Mouse (Mus musculus) cerebellum, adult 11-12 months (tissue): ENCODE results near the gene Abhd10.

ENCODE experiments used
- DNase-seq: peaks from one replicate; pipeline ENCODE4 v3.0.0; 2022

The Abhd10 gene

DNA sequence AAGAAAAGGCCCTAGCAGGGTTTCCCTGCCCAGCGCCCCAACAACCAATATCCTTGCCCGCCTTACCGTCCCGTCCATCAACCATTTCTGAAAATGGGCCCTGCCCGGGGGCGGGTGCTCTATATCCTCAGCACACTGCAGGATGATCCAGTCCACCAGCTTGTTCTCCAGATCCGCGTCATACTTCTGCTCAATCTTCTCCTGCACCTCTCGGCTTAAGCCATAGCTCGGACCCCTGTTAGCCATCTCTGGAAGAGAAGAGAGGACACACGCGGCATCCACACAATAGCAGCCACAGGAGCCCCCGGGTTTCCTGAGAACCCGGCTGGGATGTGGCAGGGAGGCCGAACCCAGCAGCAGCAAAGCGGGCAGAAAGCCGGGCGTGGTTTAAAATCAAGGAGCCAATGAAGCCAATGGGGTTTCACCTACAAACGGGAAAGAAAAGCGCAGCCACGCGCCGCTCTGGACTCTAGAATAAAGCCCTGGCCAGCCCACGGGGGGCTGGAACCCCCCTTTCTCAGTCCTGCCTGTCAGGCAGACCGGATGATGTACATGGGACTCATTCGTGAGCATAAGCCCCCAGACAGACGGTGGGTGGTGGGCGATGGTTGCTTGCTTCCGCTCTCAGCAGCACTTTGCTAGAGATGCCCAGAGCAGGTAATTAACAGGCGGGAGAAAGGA lies 18.6 kb downstream of the Abhd10 start, which contains the start of gene Tagln3:
Tagln3 (minus strand) TSS at position 548 of the 681 bp plus-strand sequence.
- DNase-seq: peak; percentile 84

DNA sequence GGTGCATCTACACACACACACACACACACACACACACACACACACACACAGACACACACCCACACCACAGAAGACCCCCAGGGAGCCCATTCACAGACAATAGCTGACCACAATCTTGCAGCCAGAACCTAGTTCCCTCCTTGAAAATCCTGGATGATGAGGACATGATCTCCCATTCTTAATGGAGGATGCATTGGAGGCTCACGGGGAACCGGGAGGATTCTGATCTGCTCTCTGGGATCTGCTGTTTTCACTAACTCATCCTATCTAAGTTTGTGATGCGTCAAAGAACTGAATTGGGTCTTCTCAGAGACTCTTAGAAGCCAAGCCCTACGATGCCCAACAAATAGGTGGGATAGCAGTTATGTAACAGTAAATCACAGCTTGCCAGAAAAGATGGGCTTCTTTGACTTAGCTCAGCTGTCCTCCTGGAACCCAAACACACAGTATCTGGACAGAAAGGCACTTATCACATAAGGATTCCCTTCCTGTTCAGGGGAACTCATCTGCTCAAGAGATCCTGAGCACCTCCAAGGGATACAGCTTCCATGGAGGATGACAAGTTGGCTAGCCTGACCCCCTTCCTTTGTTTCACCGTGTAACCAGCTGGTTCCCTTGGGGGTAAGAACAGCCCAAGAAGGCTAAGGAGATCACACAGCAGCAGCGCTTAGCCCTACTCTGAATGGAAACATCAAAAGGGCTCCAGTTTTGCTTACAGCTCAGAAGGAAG lies 19.4 kb downstream of the Abhd10 start:
- peak; percentile 49 for DNase-seq

DNA sequence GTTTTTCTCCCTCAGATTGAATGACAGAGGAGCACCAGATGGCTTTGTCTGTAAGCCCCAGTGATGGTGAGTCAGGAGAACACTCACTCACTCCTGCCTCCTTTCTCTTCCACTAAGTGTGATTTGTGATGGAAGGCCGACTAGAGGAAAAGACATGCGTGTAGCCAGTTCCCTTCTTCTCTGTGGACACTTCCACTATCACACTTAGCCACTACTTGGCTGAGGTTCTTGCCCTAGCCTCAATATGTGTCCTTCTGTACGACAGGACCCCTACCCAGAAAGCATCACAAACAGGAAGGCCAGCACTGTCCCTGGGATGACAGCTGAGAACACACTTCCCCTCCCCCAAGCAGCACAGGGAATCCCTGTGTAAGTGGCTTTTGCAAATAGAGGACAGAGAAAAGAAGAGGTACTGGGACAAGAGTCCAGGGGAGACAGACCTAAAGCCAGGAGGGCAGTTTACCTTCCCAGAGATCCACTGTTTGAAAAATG lies 20.2 kb downstream of the Abhd10 start:
- DNase-seq: peak; percentile 65

GRCm38 (mm10) chr16:45720022-45720630 lies 22.6 kb downstream of the Abhd10 start:
- peak; percentile 71 for DNase-seq

- DNase-seq: no peak
These were observed 24.5 kb downstream of the Abhd10 start for GRCm38 (mm10) chr16:45718296-45718695.

- DNase-seq: no peak
These were observed 28.1 kb downstream of the Abhd10 start for GRCm38 (mm10) chr16:45714489-45715150.

DNA sequence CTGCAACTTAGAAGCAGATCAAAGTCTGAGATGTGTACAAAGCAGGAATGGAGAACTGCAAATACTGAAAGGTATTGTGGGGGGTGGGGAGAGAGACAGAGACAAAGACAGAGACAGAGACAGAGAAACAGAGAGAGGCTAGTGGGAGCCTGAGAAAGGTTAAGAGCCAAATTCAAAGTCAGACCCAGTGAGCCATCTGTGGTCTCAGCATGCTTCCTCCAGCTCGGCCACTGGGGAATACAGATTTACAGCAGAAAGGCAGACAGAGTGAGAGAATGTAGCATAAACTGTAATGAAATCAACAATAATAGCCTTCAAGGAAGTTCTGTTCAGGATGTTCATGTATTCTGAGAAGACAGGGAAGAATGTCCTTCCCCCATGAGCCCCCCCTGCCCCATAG lies 28.9 kb downstream of the Abhd10 start:
- no peak for DNase-seq

- DNase-seq: no peak
These were observed 29.5 kb downstream of the Abhd10 start for GRCm38 (mm10) chr16:45713261-45713660.

- DNase-seq: peak; percentile 41
These were observed 31.5 kb downstream of the Abhd10 start for GRCm38 (mm10) chr16:45711263-45711662.

DNA sequence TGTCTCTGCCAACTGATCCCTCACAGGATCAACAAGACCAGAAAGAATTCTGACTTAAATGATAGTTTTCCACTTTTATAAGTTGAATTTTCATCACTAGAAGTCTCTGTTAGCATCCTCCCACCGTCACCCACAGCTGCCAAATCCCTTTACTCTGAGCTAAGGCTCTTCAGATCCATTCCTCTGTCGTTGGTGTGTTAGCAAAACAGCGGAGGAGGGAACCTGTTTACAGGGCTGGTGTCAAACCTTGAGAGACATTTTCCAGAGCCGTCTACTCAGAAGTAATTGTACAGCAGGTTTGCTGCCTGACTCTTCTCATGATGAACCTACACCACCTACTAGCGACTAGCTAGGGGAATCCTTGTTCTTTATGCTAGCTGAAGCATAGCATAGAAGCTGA lies 43.5 kb downstream of the Abhd10 start:
- DNase-seq: no peak

- DNase-seq: no peak
These were observed 44.8 kb downstream of the Abhd10 start for GRCm38 (mm10) chr16:45697996-45698395.

DNA sequence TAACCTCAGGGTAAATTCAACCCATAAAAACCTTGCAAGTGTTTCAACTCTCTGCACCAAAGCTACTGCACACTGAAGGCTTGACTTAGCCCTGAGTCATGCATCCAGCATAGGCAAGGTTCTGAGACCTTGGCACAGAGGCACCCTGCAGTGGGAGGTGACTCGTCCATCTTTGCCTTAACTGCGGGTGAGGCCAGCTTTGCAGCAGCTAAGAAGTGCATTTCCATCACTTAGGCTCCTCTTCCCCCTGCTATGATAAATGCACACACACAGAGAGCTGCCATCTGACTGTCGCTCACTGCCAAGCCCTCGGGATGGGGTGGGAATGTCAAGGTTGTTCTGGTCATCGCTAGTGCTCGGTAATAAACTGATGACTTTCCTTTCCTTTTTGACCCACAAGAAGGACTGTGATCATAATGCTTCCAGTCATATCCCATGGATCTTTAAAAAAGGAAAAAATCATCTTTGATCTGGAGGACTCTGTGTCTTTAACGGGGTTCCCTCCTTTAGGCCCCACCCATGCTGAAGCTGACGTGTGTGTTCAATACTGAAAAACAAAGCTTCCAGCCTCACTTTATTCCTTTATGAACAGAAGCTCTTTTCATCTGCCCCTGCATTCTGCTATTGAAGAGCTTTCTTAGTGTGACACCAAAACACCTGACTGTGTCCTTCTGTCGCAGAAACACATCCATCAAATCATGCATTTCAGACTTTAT lies 47.2 kb downstream of the Abhd10 start:
- DNase-seq: peak; percentile 50

DNA sequence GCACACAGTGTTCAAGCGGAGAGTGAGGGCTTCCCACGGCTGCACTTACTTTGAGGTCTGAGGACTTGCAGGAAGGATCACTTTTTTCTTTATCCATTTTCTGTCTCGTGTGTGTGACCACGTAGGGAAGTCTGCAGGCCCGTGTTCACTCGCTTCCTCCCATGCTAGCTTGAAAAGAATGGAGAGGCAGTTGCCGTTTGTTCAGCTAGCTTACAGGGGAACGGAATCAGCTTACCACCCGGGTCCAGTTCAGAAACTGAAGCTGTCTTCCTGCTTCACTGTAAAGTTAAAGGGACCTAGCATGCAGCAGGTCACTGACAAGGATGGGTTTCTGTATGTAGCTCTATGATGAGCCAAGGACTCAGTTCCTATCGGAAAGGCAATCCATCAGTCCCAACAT lies 49.2 kb downstream of the Abhd10 start, which contains the start of gene Tmprss7:
Tmprss7 (minus strand) TSS at position 101 of the 400 bp plus-strand sequence.
- no peak for DNase-seq

- DNase-seq: no peak
These were observed 49.9 kb downstream of the Abhd10 start for GRCm38 (mm10) chr16:45692851-45693250.

DNA sequence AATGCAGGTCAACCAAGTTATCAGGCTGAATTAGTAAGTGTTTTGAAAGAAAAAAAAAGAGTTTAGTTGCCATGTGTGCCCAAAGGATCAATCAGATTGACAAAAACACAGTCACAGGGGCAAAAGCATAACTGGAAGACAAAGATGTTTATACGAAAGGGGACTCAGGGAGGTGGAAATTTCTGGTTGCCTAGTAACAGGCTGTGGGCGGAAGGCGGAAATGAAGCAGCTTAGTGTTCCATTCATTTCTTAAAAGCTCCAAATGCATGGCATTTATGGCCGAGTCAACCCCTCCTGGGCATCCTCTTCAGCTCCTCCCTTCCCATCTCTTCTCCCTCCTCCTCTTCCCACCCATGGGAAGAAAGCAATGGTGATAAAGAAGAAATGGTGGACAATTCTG lies 52.6 kb downstream of the Abhd10 start:
- DNase-seq: no peak

DNA sequence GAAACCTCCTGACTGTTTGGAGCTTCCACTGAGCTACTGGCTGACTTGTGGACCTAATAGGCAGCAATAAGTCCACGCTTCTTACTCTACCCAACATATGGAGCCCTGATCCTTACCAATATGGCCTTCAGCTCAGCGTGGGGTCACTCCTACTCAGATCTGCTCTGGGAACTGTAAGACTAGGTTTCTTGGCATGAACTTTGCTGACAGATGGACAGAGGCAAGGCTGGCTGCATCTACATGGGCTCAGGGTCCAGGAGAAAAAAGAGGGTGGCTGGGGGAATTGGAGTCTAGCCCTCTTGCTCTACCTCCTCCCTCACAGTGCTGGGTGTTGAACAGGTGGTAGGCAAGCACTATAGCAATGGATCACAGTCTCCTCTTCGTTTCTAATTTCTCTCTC lies 55.9 kb downstream of the Abhd10 start:
- peak; percentile 88 for DNase-seq

GRCm38 (mm10) chr16:45685295-45685694 lies 57.5 kb downstream of the Abhd10 start:
- DNase-seq: no peak

DNA sequence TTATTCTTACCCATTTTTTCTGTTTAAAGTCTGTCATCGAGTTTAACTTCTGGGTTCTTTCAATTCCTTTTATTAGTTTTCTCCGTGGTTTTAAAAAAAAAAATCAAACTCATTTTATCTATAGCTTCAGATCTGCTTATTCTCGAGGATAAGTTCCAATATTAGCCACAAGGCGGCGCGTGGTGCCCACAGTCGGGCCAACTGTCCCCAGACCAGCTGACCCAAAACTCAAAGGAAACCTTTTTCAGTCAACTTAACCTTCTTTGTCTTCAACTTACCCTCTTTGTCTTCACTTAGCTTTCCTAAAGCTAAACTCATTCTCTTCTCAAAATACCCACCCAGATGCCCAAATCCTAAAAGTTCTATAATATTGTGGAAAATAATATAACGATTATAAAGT lies 57.9 kb downstream of the Abhd10 start:
- peak; percentile 61 for DNase-seq
